ENCODE assay signal across 28 mouse cellular contexts in the genomic region with DNA sequence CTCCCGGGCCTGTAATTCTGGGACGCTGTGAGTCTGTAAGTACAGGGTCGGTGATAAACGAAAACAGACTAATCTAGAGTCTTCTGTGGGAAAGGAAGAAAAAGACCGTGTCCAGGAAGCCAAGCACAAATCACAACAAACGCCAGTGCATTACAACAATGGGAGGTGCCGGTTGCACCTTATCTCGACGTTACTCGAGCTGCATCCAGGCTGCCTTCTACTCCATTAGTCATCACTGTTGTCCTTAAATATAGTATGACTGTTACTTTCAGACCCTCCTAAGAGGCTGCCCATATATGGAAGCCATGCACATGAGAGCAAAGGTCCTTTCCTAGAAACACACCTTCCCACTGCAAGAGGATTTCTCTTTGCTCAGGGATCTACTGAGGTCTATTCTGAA. TPM values are rescaled to one million over a fixed set of nuclear protein-coding genes. Genes with fewer than 3 reads are reported as not detected.
A peak's percentile ranks its signal among the peaks of the same experiment; 100 is the strongest.
DNase-seq lines count a peak whose midpoint lies in the region; ATAC-seq and TF ChIP-seq lines count a peak whose summit lies in the region.
"Had no signal": no experiment of that assay in that cellular context is flagged by ENCODE, and none has a peak within 500 bp of the region (broad histone marks: within the 10 kb centered on the region; RNA-seq: fewer than 3 reads in every experiment).

No protein-coding gene starts in this region.

- intact Hi-C loops in heart, adult 2 months (cut with DNase I) = no loop called here
- intact Hi-C loops in heart, postnatal 14 days (cut with DNase I) = no loop called here

- H3K4me3 ChIP-seq in heart, adult 2 months = no peak overlapping the region; the same call in 1 of the 2 replicates
- no peak overlapping the region for H3K4me3 ChIP-seq in limb, embryonic 11.5 days (ENCODE audit: low read depth, low read length)
- no peak overlapping the region for H3K4me3 ChIP-seq in limb, embryonic 10.5 days
- no peak overlapping the region for H3K4me3 ChIP-seq in heart, embryonic 14.5 days (ENCODE audit: control insufficient read depth in 1 of 2, insufficient read depth in 1 of 2, low read depth in 1 of 2, low read length in 2 of 2)
- no peak overlapping the region for H3K4me3 ChIP-seq in limb, embryonic 13.5 days
- no peak overlapping the region for H3K4me3 ChIP-seq in hindbrain, embryonic 13.5 days
- H3K4me3 ChIP-seq: embryonic facial prominence, embryonic 13.5 days; erythroblast, embryonic 14.5 days; forebrain, embryonic 12.5 days; hindbrain, embryonic 15.5 days; liver, embryonic 15.5 days; midbrain, embryonic 15.5 days; myocyte; neural tube, embryonic 13.5 days had no signal

- H3K27ac ChIP-seq in heart, adult 2 months = peak overlapping the region; percentile 51
- H3K27ac ChIP-seq in limb, embryonic 11.5 days (replicated peaks; ENCODE audit: low read depth, low read length) = no peak overlapping the region
- H3K27ac ChIP-seq in limb, embryonic 10.5 days = no peak overlapping the region
- H3K27ac ChIP-seq in heart, embryonic 14.5 days (replicated peaks in 1 of 2; ENCODE audit: control insufficient read depth in 1 of 2, insufficient read depth in 1 of 2, low read depth in 2 of 2, low read length in 2 of 2) = peak overlapping the region; percentile 89 to 93
- no peak overlapping the region for H3K27ac ChIP-seq in limb, embryonic 13.5 days
- no peak overlapping the region for H3K27ac ChIP-seq in hindbrain, embryonic 13.5 days
- H3K27ac ChIP-seq: embryonic facial prominence, embryonic 13.5 days; forebrain, embryonic 12.5 days; hindbrain, embryonic 15.5 days; liver, embryonic 15.5 days; midbrain, embryonic 15.5 days; neural tube, embryonic 13.5 days had no signal

- peaks cover 19% of the 10 kb centered on the region for H3K4me1 ChIP-seq in heart, adult 2 months (ENCODE audit: control insufficient read depth, insufficient read depth, low read length)
- H3K4me1 ChIP-seq in limb, embryonic 11.5 days (ENCODE audit: control insufficient read depth, insufficient read depth, low read length) = no peaks in the 10 kb centered on the region
- H3K4me1 ChIP-seq in limb, embryonic 10.5 days = peaks cover 19% of the 10 kb centered on the region
- H3K4me1 ChIP-seq in heart, embryonic 14.5 days (ENCODE audit: control insufficient read depth in 2 of 2, insufficient read depth in 2 of 2, low read length in 2 of 2) = peaks cover 41 to 65% of the 10 kb centered on the region in 2 experiments
- H3K4me1 ChIP-seq in limb, embryonic 13.5 days = peaks cover 28% of the 10 kb centered on the region
- H3K4me1 ChIP-seq in hindbrain, embryonic 13.5 days (replicated peaks) = 0 out of 2 replicates have a peak, but pooled peaks cover 4% of the 10 kb centered on the region
- H3K4me1 ChIP-seq: forebrain, embryonic 12.5 days; hindbrain, embryonic 15.5 days; liver, embryonic 15.5 days; midbrain, embryonic 15.5 days had no signal

- H3K9me3 ChIP-seq in limb, embryonic 11.5 days (ENCODE audit: control insufficient read depth, low read length) = no peaks in the 10 kb centered on the region
- no peaks in the 10 kb centered on the region for H3K9me3 ChIP-seq in limb, embryonic 10.5 days (replicated peaks)
- H3K9me3 ChIP-seq in heart, embryonic 14.5 days (ENCODE audit: control insufficient read depth, low read length) = no peaks in the 10 kb centered on the region
- no peaks in the 10 kb centered on the region for H3K9me3 ChIP-seq in limb, embryonic 13.5 days
- no peaks in the 10 kb centered on the region for H3K9me3 ChIP-seq in hindbrain, embryonic 13.5 days
- H3K9me3 ChIP-seq: embryonic facial prominence, embryonic 13.5 days; forebrain, embryonic 12.5 days; hindbrain, embryonic 15.5 days; liver, embryonic 15.5 days; midbrain, embryonic 15.5 days; neural tube, embryonic 13.5 days had no signal

- no peak for TF ChIP-seq POLR2A in heart, adult 2 months (IDR thresholded peaks at IDR 0.05; ENCODE audit: insufficient read depth, low read depth, low read length)

- H3K79me2 ChIP-seq in heart, adult 2 months (replicated peaks; ENCODE audit: control insufficient read depth, insufficient read depth, low read length) = peaks cover 4% of the 10 kb centered on the region

- no peak for DNase-seq in heart, adult 2 months
- DNase-seq in heart, postnatal 14 days = no peak
- peak; percentile 16 for DNase-seq in limb, embryonic 11.5 days (ENCODE audit: low spot score)
- DNase-seq in limb, embryonic 10.5 days (ENCODE audit: low spot score) = no peak
- DNase-seq: adrenal gland, postnatal 25 days; cerebellum, adult 8-10 months; cerebellum, postnatal 36 days; embryo, embryonic 11 days; gastrocnemius, postnatal 25 days; kidney, adult 11 months; layer of hippocampus, adult 9-11 months; liver; lung, postnatal 14 days; right cerebral cortex, adult 18-20 months; right cerebral cortex, postnatal 4 days; thymus, adult 18-20 months; thymus, postnatal 4 days had no signal

- no peak for ATAC-seq in limb, embryonic 11.5 days (ENCODE audit: insufficient number of reproducible peaks, low FRiP score, low TSS enrichment, low read depth)
- peak; percentile 79 for ATAC-seq in heart, embryonic 14.5 days (ENCODE audit: insufficient number of reproducible peaks, insufficient read depth, low FRiP score, low read depth)
- ATAC-seq in limb, embryonic 13.5 days (ENCODE audit: low FRiP score, low read depth) = no peak
- no peak for ATAC-seq in hindbrain, embryonic 13.5 days (ENCODE audit: low FRiP score)
- ATAC-seq: midbrain, embryonic 15.5 days had no signal

- no peak for TF ChIP-seq CTCF in heart, adult 2 months (IDR thresholded peaks at IDR 0.05)

- WGBS in heart, adult 2 months = 11% methylated on average over 10 of the region's 10 CpGs
- 84% methylated on average over 10 of the region's 10 CpGs for WGBS in limb, embryonic 11.5 days
- 81% methylated on average over 10 of the region's 10 CpGs for WGBS in limb, embryonic 10.5 days
- 8% methylated on average over 10 of the region's 10 CpGs for WGBS in heart, embryonic 14.5 days
- 68% methylated on average over 10 of the region's 10 CpGs for WGBS in limb, embryonic 13.5 days
- 86% methylated on average over 10 of the region's 10 CpGs for WGBS in hindbrain, embryonic 13.5 days

- no peaks in the 10 kb centered on the region for H3K27me3 ChIP-seq in heart, adult 2 months (ENCODE audit: control insufficient read depth, insufficient read depth, low read length)
- no peaks in the 10 kb centered on the region for H3K27me3 ChIP-seq in limb, embryonic 11.5 days (ENCODE audit: control insufficient read depth, insufficient read depth, low read length)
- H3K27me3 ChIP-seq in limb, embryonic 10.5 days (ENCODE audit: low read depth, poor library complexity, severe bottlenecking) = no peaks in the 10 kb centered on the region
- H3K27me3 ChIP-seq in heart, embryonic 14.5 days (ENCODE audit: control insufficient read depth, insufficient read depth, low read length) = no peaks in the 10 kb centered on the region
- no peaks in the 10 kb centered on the region for H3K27me3 ChIP-seq in limb, embryonic 13.5 days
- no peaks in the 10 kb centered on the region for H3K27me3 ChIP-seq in hindbrain, embryonic 13.5 days
- H3K27me3 ChIP-seq: embryonic facial prominence, embryonic 13.5 days; forebrain, embryonic 12.5 days; hindbrain, embryonic 15.5 days; liver, embryonic 15.5 days; midbrain, embryonic 15.5 days; neural tube, embryonic 13.5 days had no signal

- no peak overlapping the region for H3K9ac ChIP-seq in heart, adult 2 months (ENCODE audit: low read depth, low read length)
- no peak overlapping the region for H3K9ac ChIP-seq in limb, embryonic 11.5 days (ENCODE audit: low read length)
- H3K9ac ChIP-seq in heart, embryonic 14.5 days (ENCODE audit: low read length) = peak overlapping the region; percentile 55
- H3K9ac ChIP-seq in limb, embryonic 13.5 days = no peak overlapping the region
- H3K9ac ChIP-seq in hindbrain, embryonic 13.5 days = no peak overlapping the region
- H3K9ac ChIP-seq: embryonic facial prominence, embryonic 13.5 days; forebrain, embryonic 12.5 days; hindbrain, embryonic 15.5 days; liver, embryonic 15.5 days; midbrain, embryonic 15.5 days; neural tube, embryonic 13.5 days had no signal

- TF ChIP-seq EP300 in heart, adult 2 months (IDR thresholded peaks at IDR 0.05; ENCODE audit: insufficient read depth, low read depth, low read length) = no peak

- peaks cover 11% of the 10 kb centered on the region for H3K36me3 ChIP-seq in heart, adult 2 months (ENCODE audit: control insufficient read depth, insufficient read depth, low read length)
- no peaks in the 10 kb centered on the region for H3K36me3 ChIP-seq in limb, embryonic 11.5 days (ENCODE audit: control insufficient read depth, insufficient read depth, low read length)
- H3K36me3 ChIP-seq in limb, embryonic 10.5 days = no peaks in the 10 kb centered on the region
- H3K36me3 ChIP-seq in heart, embryonic 14.5 days (ENCODE audit: control insufficient read depth, insufficient read depth, low read length) = no peaks in the 10 kb centered on the region
- no peaks in the 10 kb centered on the region for H3K36me3 ChIP-seq in limb, embryonic 13.5 days
- no peaks in the 10 kb centered on the region for H3K36me3 ChIP-seq in hindbrain, embryonic 13.5 days
- H3K36me3 ChIP-seq: embryonic facial prominence, embryonic 13.5 days; forebrain, embryonic 12.5 days; hindbrain, embryonic 15.5 days; liver, embryonic 15.5 days; midbrain, embryonic 15.5 days; neural tube, embryonic 13.5 days had no signal

- H3K4me2 ChIP-seq in limb, embryonic 11.5 days (ENCODE audit: low read depth, severe bottlenecking) = no peak overlapping the region
- H3K4me2 ChIP-seq in heart, embryonic 14.5 days (ENCODE audit: low read length) = peak overlapping the region; percentile 59
- H3K4me2 ChIP-seq in limb, embryonic 13.5 days (replicated peaks) = 0 out of 2 replicates have a peak overlapping the region, but pooled peaks have one; percentile 23
- H3K4me2 ChIP-seq in hindbrain, embryonic 13.5 days = no peak overlapping the region
- H3K4me2 ChIP-seq: embryonic facial prominence, embryonic 13.5 days; forebrain, embryonic 12.5 days; hindbrain, embryonic 15.5 days; liver, embryonic 15.5 days; midbrain, embryonic 15.5 days; neural tube, embryonic 13.5 days had no signal

RNA-seq across cellular contexts. Expression of gene Crybg3, which starts 13.0 kb away (rescaled TPM):
- 10 to 100 TPM; 65.0 to 74.7 TPM for total RNA-seq in heart, adult 2 months (2021)
- 14.9 and 22.7 TPM in 2 replicates for polyA plus RNA-seq in heart, adult 2 months (2012; rRNA removed)
- 10 to 100 TPM; 64.1 to 67.2 TPM for total RNA-seq in heart, postnatal 14 days (2021)
- polyA plus RNA-seq in limb, embryonic 11.5 days (2014; fragmentation: Nextera tagmentation; extraction: Ambion mirVana) = 7.3 and 9.7 TPM in 2 replicates
- polyA plus RNA-seq in limb, embryonic 10.5 days (2016; fragmentation: Nextera tagmentation; extraction: Ambion mirVana) = 7.2 and 7.8 TPM in 2 replicates
- polyA plus RNA-seq in heart, embryonic 14.5 days (2014; fragmentation: Nextera tagmentation; extraction: Ambion mirVana) = 20.5 and 20.9 TPM in 2 replicates
- 8.0 and 9.5 TPM in 2 replicates for polyA plus RNA-seq in limb, embryonic 13.5 days (2015; fragmentation: Nextera tagmentation; extraction: Ambion mirVana)
- polyA plus RNA-seq in hindbrain, embryonic 13.5 days (2015; fragmentation: Nextera tagmentation; extraction: Ambion mirVana) = 3.0 and 4.1 TPM in 2 replicates
- polyA plus RNA-seq: erythroblast, embryonic 14.5 days had no signal

RNA-seq across cellular contexts. Expression of gene Arl6, which starts 51.4 kb away (rescaled TPM):
- total RNA-seq in heart, adult 2 months (2021) = 1 to 10 TPM; 3.7 to 4.2 TPM
- 1.9 and 3.4 TPM in 2 replicates for polyA plus RNA-seq in heart, adult 2 months (2012; rRNA removed)
- total RNA-seq in heart, postnatal 14 days (2021) = 1 to 10 TPM; 4.9 to 6.3 TPM
- 44.3 and 45.8 TPM in 2 replicates for polyA plus RNA-seq in limb, embryonic 11.5 days (2014; fragmentation: Nextera tagmentation; extraction: Ambion mirVana)
- polyA plus RNA-seq in limb, embryonic 10.5 days (2016; fragmentation: Nextera tagmentation; extraction: Ambion mirVana) = 41.3 and 42.4 TPM in 2 replicates
- 22.6 and 23.7 TPM in 2 replicates for polyA plus RNA-seq in heart, embryonic 14.5 days (2014; fragmentation: Nextera tagmentation; extraction: Ambion mirVana)
- polyA plus RNA-seq in limb, embryonic 13.5 days (2015; fragmentation: Nextera tagmentation; extraction: Ambion mirVana) = 33.6 and 35.2 TPM in 2 replicates
- polyA plus RNA-seq in hindbrain, embryonic 13.5 days (2015; fragmentation: Nextera tagmentation; extraction: Ambion mirVana) = 48.8 and 51.5 TPM in 2 replicates

Comparison
In these comparisons a context has a peak if more than half of its experiments do, and no peak if none do; other contexts are left out.
1. H3K4me2 ChIP-seq: peak in heart, embryonic 14.5 days (single experiment) and limb, embryonic 13.5 days (single experiment); none in limb, embryonic 11.5 days (single experiment) and hindbrain, embryonic 13.5 days (single experiment).
2. H3K27ac ChIP-seq: peak in heart, adult 2 months (single experiment) and heart, embryonic 14.5 days (2 of 2); none in limb, embryonic 11.5 days (single experiment), limb, embryonic 10.5 days (single experiment), limb, embryonic 13.5 days (single experiment) and hindbrain, embryonic 13.5 days (single experiment).